Mouse (Mus musculus) CH12.LX (cell line): Measurements from ENCODE around the gene Haus2. TPM values are rescaled to one million over a fixed set of nuclear protein-coding genes. Genes with fewer than 3 reads are reported as not detected.

Source experiments
- DNase-seq: peaks from one replicate; pipeline ENCODE4 v3.0.0-alpha.2; 2013; ENCODE audit errors: extremely low read depth
- H3K27ac ChIP-seq: 2 replicates; pipeline ENCODE4 v1.5.1; 2012; ENCODE audit warnings: low read depth, mild to moderate bottlenecking, control low read depth, moderate library complexity; ENCODE audit not compliant: insufficient read depth
- H3K27me3 ChIP-seq: replicated peaks from 2 replicates; pipeline ENCODE3; 2012; ENCODE audit warnings: inconsistent platforms
- H3K36me3 ChIP-seq, 2 experiments: replicated peaks in 1 of 2; 2 replicates each; pipeline versions ENCODE3 to v1.6.1; 2012; ENCODE audit warnings: inconsistent platforms in 1 of 2, low read length in 1 of 2, mild to moderate bottlenecking in 1 of 2, mixed read lengths in 1 of 2, moderate library complexity in 1 of 2; ENCODE audit not compliant: control insufficient read depth in 1 of 2, insufficient read depth in 1 of 2
- H3K4me1 ChIP-seq, 2 experiments: 2 replicates each; pipeline ENCODE4 v1.6.1; 2012; ENCODE audit warnings: inconsistent platforms in 1 of 2, moderate library complexity in 1 of 2; ENCODE audit not compliant: insufficient read depth in 2 of 2, control insufficient read depth in 1 of 2
- H3K4me2 ChIP-seq: 2 replicates; pipeline ENCODE4 v1.6.1; 2012; ENCODE audit warnings: low read depth, mild to moderate bottlenecking, control low read depth; ENCODE audit not compliant: poor library complexity, insufficient read depth, severe bottlenecking
- H3K4me3 ChIP-seq, 3 experiments: fragments of 150-350 bp in 1 of 3; sonication (generic) in 1 of 3; replicated peaks in 1 of 3; 2 replicates each; pipeline versions ENCODE3 to v1.5.1; 2011 to 2012; ENCODE audit warnings: low read depth in 2 of 3, low read length in 2 of 3, mild to moderate bottlenecking in 2 of 3, moderate library complexity in 2 of 3, control low read depth in 1 of 3, improper control_type of control experiment in 1 of 3, inconsistent platforms in 1 of 3, mixed read lengths in 1 of 3; ENCODE audit not compliant: poor library complexity in 1 of 3
- H3K79me2 ChIP-seq: replicated peaks from 2 replicates; pipeline ENCODE4 v1.6.1; 2012; ENCODE audit warnings: mild to moderate bottlenecking, moderate library complexity; ENCODE audit not compliant: control insufficient read depth, poor library complexity, insufficient read depth, severe bottlenecking; ENCODE audit errors: extremely low read depth
- H3K9ac ChIP-seq: 2 replicates; pipeline ENCODE4 v1.6.1; 2012; ENCODE audit warnings: low read depth, mild to moderate bottlenecking, control low read depth, moderate library complexity; ENCODE audit not compliant: insufficient read depth
- H3K9me3 ChIP-seq: replicated peaks from 2 replicates; pipeline ENCODE3; 2012; ENCODE audit warnings: low read length, inconsistent platforms, mixed read lengths
- BHLHE40 ChIP-seq: IDR thresholded peaks from 2 replicates; pipeline ENCODE4 v1.6.1; 2011; ENCODE audit warnings: mild to moderate bottlenecking, low read depth, low read length, improper control_type of control experiment
- CHD1 ChIP-seq: IDR thresholded peaks from 2 replicates; pipeline ENCODE4 v1.6.1; 2012; ENCODE audit warnings: low read depth, low read length, improper control_type of control experiment, inconsistent platforms
- E2F4 ChIP-seq: IDR thresholded peaks from 2 replicates; pipeline ENCODE4 v1.6.1; 2011; ENCODE audit warnings: low read depth, low read length, improper control_type of control experiment; ENCODE audit not compliant: insufficient replicate concordance
- ELF1 ChIP-seq: IDR thresholded peaks from 2 replicates; pipeline ENCODE4 v1.6.1; 2014; ENCODE audit warnings: low read depth, mild to moderate bottlenecking, inconsistent platforms, low read length, improper control_type of control experiment
- EP300 ChIP-seq: IDR thresholded peaks from 2 replicates; pipeline ENCODE4 v1.6.1; 2011; ENCODE audit warnings: low read length, improper control_type of control experiment
- ETS1 ChIP-seq: conservative IDR thresholded peaks from 2 replicates; pipeline ENCODE4 v1.6.1; 2012; ENCODE audit warnings: low read depth, mild to moderate bottlenecking, inconsistent platforms, low read length, improper control_type of control experiment, moderate library complexity
- IRF4 ChIP-seq: IDR thresholded peaks from 2 replicates; pipeline ENCODE4 v1.6.1; 2014; ENCODE audit warnings: low read depth, mild to moderate bottlenecking, inconsistent platforms, low read length, improper control_type of control experiment
- JUN ChIP-seq: IDR thresholded peaks from 2 replicates; pipeline ENCODE4 v1.6.1; 2011; ENCODE audit warnings: low read depth, mild to moderate bottlenecking, low read length, improper control_type of control experiment, moderate library complexity; ENCODE audit not compliant: insufficient read depth
- KAT2A ChIP-seq: IDR thresholded peaks from 2 replicates; pipeline ENCODE4 v1.6.1; 2012; ENCODE audit warnings: low read length, improper control_type of control experiment, inconsistent platforms; ENCODE audit not compliant: insufficient replicate concordance
- MAX ChIP-seq: IDR thresholded peaks from 2 replicates; pipeline ENCODE4 v1.6.1; 2011; ENCODE audit warnings: low read length, improper control_type of control experiment
- MAZ ChIP-seq: IDR thresholded peaks from 2 replicates; pipeline ENCODE4 v1.6.1; 2012; ENCODE audit warnings: low read depth, mild to moderate bottlenecking, inconsistent platforms, low read length, improper control_type of control experiment, moderate library complexity
- MXI1 ChIP-seq: IDR thresholded peaks from 2 replicates; pipeline ENCODE4 v1.6.1; 2011; ENCODE audit warnings: mild to moderate bottlenecking, low read depth, low read length, improper control_type of control experiment
- NELFE ChIP-seq: IDR thresholded peaks from 2 replicates; pipeline ENCODE4 v1.6.1; 2011; ENCODE audit warnings: low read depth, low read length, improper control_type of control experiment
- NRF1 ChIP-seq: IDR thresholded peaks from 2 replicates; pipeline ENCODE4 v1.6.1; 2014; ENCODE audit warnings: low read depth, mild to moderate bottlenecking, inconsistent platforms, low read length, improper control_type of control experiment, moderate library complexity
- PAX5 ChIP-seq: IDR thresholded peaks from 2 replicates; pipeline ENCODE4 v1.6.1; 2012; ENCODE audit warnings: low read length, inconsistent platforms, mixed read lengths
- POLR2A ChIP-seq: IDR thresholded peaks from 2 replicates; pipeline ENCODE4 v1.6.1; 2011; ENCODE audit warnings: low read depth, mild to moderate bottlenecking, improper control_type of control experiment, low read length
- POLR2AphosphoS2 ChIP-seq: IDR thresholded peaks from 2 replicates; pipeline ENCODE4 v1.6.1; 2011; ENCODE audit warnings: low read depth, low read length, improper control_type of control experiment
- RCOR1 ChIP-seq: conservative IDR thresholded peaks from 2 replicates; pipeline ENCODE4 v1.6.1; 2012; ENCODE audit warnings: low read depth, mild to moderate bottlenecking, inconsistent platforms, low read length, improper control_type of control experiment
- SIN3A ChIP-seq: IDR thresholded peaks from 2 replicates; pipeline ENCODE4 v1.6.1; 2012; ENCODE audit warnings: low read length, improper control_type of control experiment, inconsistent platforms
- SMC3 ChIP-seq: IDR thresholded peaks from 2 replicates; pipeline ENCODE4 v1.6.1; 2011; ENCODE audit warnings: low read depth, low read length, improper control_type of control experiment
- TBP ChIP-seq: conservative IDR thresholded peaks from 2 replicates; pipeline ENCODE4 v1.6.1; 2011; ENCODE audit warnings: low read depth, low read length, improper control_type of control experiment
- USF1 ChIP-seq: IDR thresholded peaks from 2 replicates; pipeline ENCODE4 v1.6.1; 2014; ENCODE audit warnings: low read depth, mild to moderate bottlenecking, inconsistent platforms, low read length, improper control_type of control experiment
- ZC3H11A ChIP-seq: IDR thresholded peaks from 2 replicates; pipeline ENCODE4 v1.6.1; 2012; ENCODE audit warnings: low read depth, mild to moderate bottlenecking, inconsistent platforms, low read length, improper control_type of control experiment
- ZMIZ1 ChIP-seq: IDR thresholded peaks from 2 replicates; pipeline ENCODE4 v1.6.1; 2012; ENCODE audit warnings: low read depth, mild to moderate bottlenecking, inconsistent platforms, low read length, improper control_type of control experiment
- ZNF384 ChIP-seq: IDR thresholded peaks from 2 replicates; pipeline ENCODE4 v1.6.1; 2012; ENCODE audit warnings: low read depth, low read length, improper control_type of control experiment, inconsistent platforms
- dilution Hi-C: fragments of 300-500 bp; cut with MboI; formaldehyde crosslinking; loops from 2 replicates; pipeline ENCODE4 v1.14.3; 2020; ENCODE audit warnings: low sequenced_read_pairs; ENCODE audit not compliant: extremely low pct_unique_long_range_greater_than_20kb, extremely low pct_ligation_motif_present
- in situ Hi-C: fragments of 300-500 bp; cut with MboI; formaldehyde crosslinking; loops from 3 replicates; pipeline ENCODE4 v1.14.3; 2019; ENCODE audit warnings: low sequenced_read_pairs, low pct_ligation_motif_present, low pct_unique_long_range_greater_than_20kb, mixed read lengths
- polyA plus RNA-seq: library from polyadenylated mRNA; unstranded; fragments of >175 nt; gene quantifications from 2 replicates; pipeline ENCODE4 v1.2.1, GENCODE M21; 2012; ENCODE audit warnings: low read depth; ENCODE audit not compliant: insufficient read length
- total RNA-seq, 2 experiments: library from RNA; depleted of rRNA; stranded (reverse); fragments of 300-350 nt in 1 of 2; fragments of >200 nt in 1 of 2; gene quantifications; 2 replicates each; pipeline ENCODE4 v1.2.3; 2012 to 2014

The Haus2 gene
- total and polyA plus RNA-seq, 3 experiments: 12.8 to 37.8 (median 18.2) TPM

DNA sequence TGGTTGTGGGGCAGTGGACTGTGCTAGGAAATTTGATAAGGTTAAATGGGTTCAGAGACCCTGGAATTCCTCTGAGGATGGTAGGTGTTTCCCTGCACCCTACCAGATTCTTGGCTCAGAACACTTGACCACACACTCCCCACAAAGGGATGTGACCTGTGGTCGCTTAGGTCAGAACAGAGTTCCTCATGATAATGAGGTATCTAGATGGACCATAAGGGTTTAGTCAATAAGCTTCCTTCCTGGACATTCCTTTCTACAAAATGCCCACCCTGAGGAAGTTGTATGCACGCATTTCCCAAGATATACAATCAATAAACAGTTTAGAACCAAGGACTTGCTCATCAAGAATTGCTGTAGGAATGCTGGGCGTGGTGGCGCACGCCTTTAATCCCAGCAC lies 46.7 kb downstream of the Haus2 start:
- DNase-seq: no peak
- Histone ChIP-seq H3K27me3 (no peaks in the 10 kb centered on the region), H3K4me2 (no peak overlapping the region), H3K36me3 (no peaks in the 10 kb centered on the region), H3K79me2 (no peaks in the 10 kb centered on the region), H3K27ac (no peak overlapping the region), H3K9me3 (peaks cover 2% of the 10 kb centered on the region), H3K9ac (no peak overlapping the region), H3K4me3 (no peak overlapping the region), H3K4me1 (peaks cover 10 to 11% of the 10 kb centered on the region in 2 experiments; a peak in 3 of 4 replicates)
- in situ Hi-C loops: no loop called here
- dilution Hi-C loops: no loop called here
- TF ChIP-seq ZMIZ1 (no peak), KAT2A (no peak), MAZ (no peak), POLR2AphosphoS2 (no peak)

DNA sequence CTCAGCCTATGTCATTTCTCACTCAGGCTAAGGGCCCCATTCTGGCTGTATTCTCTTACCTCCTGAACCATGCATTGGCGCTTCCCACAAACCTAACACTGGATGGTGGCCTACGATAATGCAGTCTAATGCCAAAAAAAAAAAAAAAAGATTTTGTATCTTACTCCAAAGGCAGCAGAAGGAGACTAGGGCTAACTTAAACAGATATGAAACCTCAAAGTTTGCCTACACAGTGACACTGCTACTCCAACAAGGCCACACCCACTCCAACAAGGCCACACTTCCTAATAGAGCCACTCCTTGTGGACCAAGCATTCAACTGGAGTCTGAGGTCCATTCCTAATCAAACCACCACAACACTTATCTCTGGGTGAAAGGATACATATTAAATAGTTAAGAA lies 47.5 kb downstream of the Haus2 start:
- dilution Hi-C loops: no loop called here
- Histone ChIP-seq H3K27me3 (no peaks in the 10 kb centered on the region), H3K36me3 (no peaks in the 10 kb centered on the region), H3K4me1 (peaks cover 10 to 12% of the 10 kb centered on the region in 2 experiments; a peak in 3 of 4 replicates), H3K79me2 (no peaks in the 10 kb centered on the region), H3K4me2 (no peak overlapping the region), H3K27ac (no peak overlapping the region), H3K9ac (no peak overlapping the region), H3K4me3 (no peak overlapping the region), H3K9me3 (no peaks in the 10 kb centered on the region)
- in situ Hi-C loops: no loop called here
- no peak for TF ChIP-seq USF1
- no peak for TF ChIP-seq E2F4
- TF ChIP-seq ETS1: no peak
- no peak for TF ChIP-seq POLR2A
- no peak for TF ChIP-seq KAT2A
- no peak for TF ChIP-seq RCOR1
- TF ChIP-seq ZNF384: no peak
- no peak for TF ChIP-seq SIN3A
- TF ChIP-seq BHLHE40: no peak
- no peak for TF ChIP-seq CHD1
- no peak for DNase-seq

DNA sequence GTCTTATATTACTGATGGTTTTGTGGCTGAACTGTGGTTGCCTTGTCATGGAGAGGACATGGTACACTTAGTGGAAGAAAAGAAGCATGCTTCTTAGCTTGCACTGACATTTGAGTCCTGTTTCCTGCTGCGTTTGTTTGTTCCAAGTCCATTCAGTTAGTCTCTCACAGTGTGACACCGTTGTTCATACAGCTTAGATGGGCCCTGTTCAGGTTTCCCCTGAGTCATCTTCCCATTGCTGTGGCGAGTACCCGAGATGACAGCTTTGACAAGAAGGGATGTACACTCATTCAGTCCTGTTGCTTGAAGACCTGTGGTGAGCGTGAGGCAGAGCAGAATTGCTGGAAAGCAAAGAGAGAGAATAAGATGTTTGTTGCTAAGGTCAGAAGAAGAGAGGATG lies 49.3 kb downstream of the Haus2 start:
- dilution Hi-C loops: no loop called here
- in situ Hi-C loops: no loop called here
- Histone ChIP-seq H3K4me2 (no peak overlapping the region), H3K36me3 (no peaks in the 10 kb centered on the region), H3K9me3 (no peaks in the 10 kb centered on the region), H3K27me3 (no peaks in the 10 kb centered on the region), H3K4me3 (no peak overlapping the region), H3K79me2 (no peaks in the 10 kb centered on the region), H3K4me1 (peaks cover 0 to 7% of the 10 kb centered on the region in 2 experiments; a peak in 1 of 4 replicates), H3K9ac (no peak overlapping the region), H3K27ac (no peak overlapping the region)
- DNase-seq: no peak
- TF ChIP-seq EP300 (no peak), MXI1 (no peak), IRF4 (no peak), JUN (no peak), ELF1 (no peak), TBP (no peak), NELFE (no peak), BHLHE40 (no peak), ZC3H11A (no peak), MAX (no peak), E2F4 (no peak), POLR2AphosphoS2 (no peak), SMC3 (no peak), NRF1 (no peak), CHD1 (no peak), PAX5 (no peak)
